In the genomic region with DNA sequence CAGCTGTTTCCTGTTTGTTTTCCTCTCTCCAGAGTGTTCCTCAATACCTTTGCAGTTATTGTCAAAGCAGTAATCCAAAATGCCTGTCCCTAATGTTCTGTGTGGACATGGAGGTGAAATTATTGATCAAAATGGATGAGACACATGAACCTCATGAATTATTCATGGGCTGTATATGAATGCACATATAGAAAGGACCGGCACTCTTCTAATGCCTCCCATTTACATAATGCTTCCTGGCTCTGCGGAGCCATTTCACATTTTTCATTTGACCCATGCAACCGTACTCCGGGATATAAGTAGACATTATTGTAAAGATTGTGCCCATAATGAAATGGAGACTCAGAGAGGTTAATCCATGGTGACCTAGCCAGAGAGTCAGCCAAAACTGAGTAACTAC, we compare ENCODE assay signal across 27 mouse cellular contexts.
A peak's percentile ranks its signal among the peaks of the same experiment; 100 is the strongest.
DNase-seq lines count a peak whose midpoint lies in the region; ATAC-seq lines count a peak whose summit lies in the region.
"Had no signal": no experiment of that assay in that cellular context is flagged by ENCODE, and none has a peak within 500 bp of the region (broad histone marks: within the 10 kb centered on the region; RNA-seq: fewer than 3 reads in every experiment).

No protein-coding gene starts in this region.

- WGBS in hindbrain, embryonic 10.5 days, result 30% methylated on average over 4 of the region's 4 CpGs
- WGBS in hindbrain, embryonic 16.5 days, result 14% methylated on average over 4 of the region's 4 CpGs
- WGBS in hindbrain, embryonic 15.5 days, result 10% methylated on average over 4 of the region's 4 CpGs

- peaks cover 70% of the 10 kb centered on the region for H3K27me3 ChIP-seq in hindbrain, embryonic 10.5 days (ENCODE audit: insufficient read depth, poor library complexity, severe bottlenecking)
- peaks cover 3% of the 10 kb centered on the region for H3K27me3 ChIP-seq in hindbrain, embryonic 16.5 days (replicated peaks; ENCODE audit: control insufficient read depth, insufficient read depth, low read length)
- H3K27me3 ChIP-seq in hindbrain, embryonic 15.5 days, result 0 out of 2 replicates have a peak, but pooled peaks cover 7% of the 10 kb centered on the region
- H3K27me3 ChIP-seq: embryonic facial prominence, embryonic 15.5 days; liver, embryonic 15.5 days; lung, embryonic 15.5 days had no signal

- DNase-seq in embryo, embryonic 10.5 days (ENCODE audit: low spot score), result peak; percentile 59
- DNase-seq in embryo, embryonic 10 days (ENCODE audit: low spot score), result no peak
- peak; percentile 18 for DNase-seq in hindbrain, embryonic 10.5 days (ENCODE audit: low spot score)
- DNase-seq in embryo, embryonic 11 days, result peak; percentile 53
- DNase-seq in cerebellum, postnatal 4 days (ENCODE audit: low spot score in 2 of 2), result no peak
- no peak for DNase-seq in cerebellum, postnatal 36 days
- DNase-seq: adrenal gland, adult 8-10 months; cerebellum, adult 18-20 months; cerebellum, postnatal 25 days; gastrocnemius, postnatal 14 days; heart, postnatal 10 days; kidney, postnatal 25 days; liver; right cerebral cortex, postnatal 14 days had no signal

- peaks cover 66% of the 10 kb centered on the region for H3K4me1 ChIP-seq in hindbrain, embryonic 10.5 days (replicated peaks)
- peaks cover 10% of the 10 kb centered on the region for H3K4me1 ChIP-seq in hindbrain, embryonic 16.5 days (ENCODE audit: control insufficient read depth, insufficient read depth, low read depth, low read length)
- peaks cover 27% of the 10 kb centered on the region for H3K4me1 ChIP-seq in hindbrain, embryonic 15.5 days (replicated peaks)
- H3K4me1 ChIP-seq: liver, embryonic 15.5 days; lung, embryonic 15.5 days; megakaryocyte, embryonic 14.5 days had no signal

- peak overlapping the region; percentile 76 for H3K27ac ChIP-seq in hindbrain, embryonic 10.5 days
- no peak overlapping the region for H3K27ac ChIP-seq in hindbrain, embryonic 16.5 days (ENCODE audit: low read depth, low read length)
- no peak overlapping the region for H3K27ac ChIP-seq in hindbrain, embryonic 15.5 days (replicated peaks)
- H3K27ac ChIP-seq: embryonic facial prominence, embryonic 15.5 days; layer of hippocampus, adult 2 months; liver, embryonic 15.5 days; lung, embryonic 15.5 days; neural tube, embryonic 15.5 days had no signal

- H3K9me3 ChIP-seq in hindbrain, embryonic 10.5 days, result no peaks in the 10 kb centered on the region
- H3K9me3 ChIP-seq in hindbrain, embryonic 16.5 days (ENCODE audit: control insufficient read depth, low read length), result no peaks in the 10 kb centered on the region
- H3K9me3 ChIP-seq in hindbrain, embryonic 15.5 days, result no peaks in the 10 kb centered on the region
- H3K9me3 ChIP-seq: embryonic facial prominence, embryonic 15.5 days; heart, embryonic 12.5 days; limb, embryonic 10.5 days; liver, embryonic 15.5 days; lung, embryonic 15.5 days; megakaryocyte, embryonic 14.5 days; neural tube, embryonic 15.5 days had no signal

- no peaks in the 10 kb centered on the region for H3K36me3 ChIP-seq in hindbrain, embryonic 10.5 days
- no peaks in the 10 kb centered on the region for H3K36me3 ChIP-seq in hindbrain, embryonic 16.5 days (ENCODE audit: control insufficient read depth, insufficient read depth, low read length)
- no peaks in the 10 kb centered on the region for H3K36me3 ChIP-seq in hindbrain, embryonic 15.5 days
- H3K36me3 ChIP-seq: embryonic facial prominence, embryonic 15.5 days; heart, embryonic 12.5 days; limb, embryonic 10.5 days; liver, embryonic 15.5 days; lung, embryonic 15.5 days; neural tube, embryonic 15.5 days had no signal

- H3K4me3 ChIP-seq in hindbrain, embryonic 10.5 days, result no peak overlapping the region
- H3K4me3 ChIP-seq in hindbrain, embryonic 16.5 days (ENCODE audit: low read length), result no peak overlapping the region
- H3K4me3 ChIP-seq in hindbrain, embryonic 15.5 days, result no peak overlapping the region
- H3K4me3 ChIP-seq: embryonic facial prominence, embryonic 15.5 days; heart, embryonic 12.5 days; layer of hippocampus, adult 2 months; limb, embryonic 10.5 days; liver, embryonic 15.5 days; lung, embryonic 15.5 days; megakaryocyte, embryonic 14.5 days; myocyte; neural tube, embryonic 15.5 days had no signal

- H3K9ac ChIP-seq in hindbrain, embryonic 16.5 days (ENCODE audit: low read depth, low read length), result no peak overlapping the region
- no peak overlapping the region for H3K9ac ChIP-seq in hindbrain, embryonic 15.5 days
- H3K9ac ChIP-seq: embryonic facial prominence, embryonic 15.5 days; heart, embryonic 12.5 days; liver, embryonic 15.5 days; lung, embryonic 15.5 days; neural tube, embryonic 15.5 days had no signal

- no peak for ATAC-seq in hindbrain, embryonic 16.5 days
- 0 out of 2 replicates have a peak, but pooled peaks have one; percentile 9 for ATAC-seq in hindbrain, embryonic 15.5 days (ENCODE audit: low FRiP score, low read depth)
- ATAC-seq: activated CD4-positive, CD25-positive, alpha-beta regulatory T cell, adult 4 months; intestine, postnatal 0 days had no signal

- no peak overlapping the region for H3K4me2 ChIP-seq in hindbrain, embryonic 16.5 days (ENCODE audit: low read length)
- no peak overlapping the region for H3K4me2 ChIP-seq in hindbrain, embryonic 15.5 days
- H3K4me2 ChIP-seq: embryonic facial prominence, embryonic 15.5 days; heart, embryonic 12.5 days; liver, embryonic 15.5 days; lung, embryonic 15.5 days; neural tube, embryonic 15.5 days had no signal

Comparison
In these comparisons a context has a peak if more than half of its experiments do, and no peak if none do; other contexts are left out.
1. DNase-seq: peak in embryo, embryonic 10.5 days (single experiment), hindbrain, embryonic 10.5 days (single experiment) and embryo, embryonic 11 days (single experiment); none in embryo, embryonic 10 days (single experiment), cerebellum, postnatal 4 days (0 of 2) and cerebellum, postnatal 36 days (0 of 2).